Mouse (Mus musculus) small intestine, adult 2 months (tissue): ENCODE measurements around the gene Gm44502.

ENCODE experiments used
- CTCF ChIP-seq: fragments of 200-500 bp; IDR thresholded peaks from 2 replicates; pipeline ENCODE4 v1.5.1; 2012; ENCODE audit warnings: low read depth, mild to moderate bottlenecking, control low read depth, inconsistent platforms, low read length, moderate library complexity, mixed read lengths; ENCODE audit not compliant: insufficient replicate concordance, insufficient read length; ENCODE audit errors: extremely low read depth
- POLR2A ChIP-seq: fragments of 200-500 bp; IDR thresholded peaks from 2 replicates; pipeline ENCODE4 v1.6.1; 2012; ENCODE audit warnings: low read depth, mild to moderate bottlenecking, control low read depth, inconsistent platforms, low read length, moderate library complexity

GRCm38 (mm10) chr15:89478622-89479021, 49.1 kb upstream of the Gm44502 start:
- TF ChIP-seq CTCF (no peak), POLR2A (no peak)
